Mouse (Mus musculus): ENCODE measurements at regions not wholly inside any gene's neighbourhood (a gene's known extent, or its start where the extent isn't known, plus 50 kb on each side); places are given as distances from the start of the nearest gene placed in this dataset.
"Not testable (repeated sequence)": the region's sequence is repeated elsewhere in the genome, so short reads cannot be mapped to it uniquely, and the experiment has no call there.

- no peak for DNase-seq (ENCODE audit: low spot score in 2 of 2)
These were observed 83.8 kb downstream of the Fam174a start for GRCm38 (mm10) chr1:95397188-95397587.

- DNase-seq (ENCODE audit: low spot score in 2 of 2) = no peak
These were observed 86.3 kb downstream of the Fam174a start for GRCm38 (mm10) chr1:95399764-95400163.

GRCm38 (mm10) chr1:95422253-95422652 is 108.8 kb downstream of the Fam174a start:
- DNase-seq (ENCODE audit: low spot score in 2 of 2) = no peak

- DNase-seq (ENCODE audit: low spot score in 2 of 2) = no peak
These were observed 112.0 kb downstream of the Fam174a start for GRCm38 (mm10) chr1:95425420-95425819.

- DNase-seq (ENCODE audit: low spot score in 2 of 2) = no peak
These were observed 123.7 kb downstream of the Fam174a start for GRCm38 (mm10) chr1:95437155-95437554.

- DNase-seq (ENCODE audit: low spot score in 2 of 2) = no peak
These were observed 132.1 kb downstream of the Fam174a start for GRCm38 (mm10) chr1:95445541-95445940.

- DNase-seq (ENCODE audit: low spot score in 2 of 2) = no peak
These were observed 135.6 kb downstream of the Fam174a start for GRCm38 (mm10) chr1:95448962-95449558.

- no peak for DNase-seq (ENCODE audit: low spot score in 2 of 2)
These were observed 137.5 kb downstream of the Fam174a start for GRCm38 (mm10) chr1:95450920-95451332.

GRCm38 (mm10) chr1:95451755-95452154 is 138.3 kb downstream of the Fam174a start:
- peak; percentile 52 to 69 for DNase-seq (ENCODE audit: low spot score in 2 of 2)

- no peak for DNase-seq (ENCODE audit: low spot score in 2 of 2)
These were observed 140.8 kb downstream of the Fam174a start for GRCm38 (mm10) chr1:95454246-95454645.

- DNase-seq (ENCODE audit: low spot score in 2 of 2) = no peak
These were observed 145.9 kb downstream of the Fam174a start for GRCm38 (mm10) chr1:95459355-95459754.

- DNase-seq (ENCODE audit: low spot score in 2 of 2) = no peak
These were observed 154.7 kb downstream of the Fam174a start for GRCm38 (mm10) chr1:95468095-95468494.

GRCm38 (mm10) chr1:95468772-95469171 is 155.3 kb downstream of the Fam174a start:
- DNase-seq (ENCODE audit: low spot score in 2 of 2) = no peak

- DNase-seq (ENCODE audit: low spot score in 2 of 2) = no peak
These were observed 157.1 kb downstream of the Fam174a start for GRCm38 (mm10) chr1:95470491-95470890.

GRCm38 (mm10) chr1:95493004-95493403 is 174.4 kb downstream of the St8sia4 start:
- DNase-seq (ENCODE audit: low spot score in 2 of 2) = no peak

- DNase-seq (ENCODE audit: low spot score in 2 of 2) = not testable (repeated sequence)
These were observed 166.7 kb downstream of the St8sia4 start for GRCm38 (mm10) chr1:95500671-95501070.

GRCm38 (mm10) chr1:95508718-95509117 is 158.7 kb downstream of the St8sia4 start:
- DNase-seq (ENCODE audit: low spot score in 2 of 2) = no peak

GRCm38 (mm10) chr1:95528726-95529125 is 138.6 kb downstream of the St8sia4 start:
- DNase-seq (ENCODE audit: low spot score in 2 of 2) = no peak

GRCm38 (mm10) chr1:95531017-95531416 is 136.4 kb downstream of the St8sia4 start:
- DNase-seq (ENCODE audit: low spot score in 2 of 2) = no peak
